Mouse (Mus musculus): ENCODE data around the gene Bloc1s6. TPM values are rescaled to one million over a fixed set of nuclear protein-coding genes. Genes with fewer than 3 reads are reported as not detected.

Gene Bloc1s6
- polyA plus RNA-seq, 1 experiment from 2014 or later, result 50.0 TPM

Other genes with a start within 250 kb of the Bloc1s6 start
- 44.2 and 49.6 TPM in 2 replicates for gene Gatm, start 127.2 kb upstream of the Bloc1s6 start, polyA plus RNA-seq (2015; fragmentation: Nextera tagmentation; extraction: Ambion mirVana)
- gene AA467197, start 101.5 kb upstream of the Bloc1s6 start, polyA plus RNA-seq (2015; fragmentation: Nextera tagmentation; extraction: Ambion mirVana), result 0.34 and 0.99 TPM in 2 replicates
- 6.9 TPM in 2 replicates for gene Slc30a4, start 35.8 kb upstream of the Bloc1s6 start, polyA plus RNA-seq (2015; fragmentation: Nextera tagmentation; extraction: Ambion mirVana)
- 13.0 and 14.9 TPM in 2 replicates for gene Sqor, start 26.7 kb downstream of the Bloc1s6 start, polyA plus RNA-seq (2015; fragmentation: Nextera tagmentation; extraction: Ambion mirVana)

Measured in kidney, embryonic 15.5 days (tissue).